Mouse (Mus musculus): ENCODE measurements at regions not wholly inside any gene's neighbourhood (a gene's known extent, or its start where the extent isn't known, plus 50 kb on each side); places are given as distances from the start of the nearest gene placed in this dataset.

DNA sequence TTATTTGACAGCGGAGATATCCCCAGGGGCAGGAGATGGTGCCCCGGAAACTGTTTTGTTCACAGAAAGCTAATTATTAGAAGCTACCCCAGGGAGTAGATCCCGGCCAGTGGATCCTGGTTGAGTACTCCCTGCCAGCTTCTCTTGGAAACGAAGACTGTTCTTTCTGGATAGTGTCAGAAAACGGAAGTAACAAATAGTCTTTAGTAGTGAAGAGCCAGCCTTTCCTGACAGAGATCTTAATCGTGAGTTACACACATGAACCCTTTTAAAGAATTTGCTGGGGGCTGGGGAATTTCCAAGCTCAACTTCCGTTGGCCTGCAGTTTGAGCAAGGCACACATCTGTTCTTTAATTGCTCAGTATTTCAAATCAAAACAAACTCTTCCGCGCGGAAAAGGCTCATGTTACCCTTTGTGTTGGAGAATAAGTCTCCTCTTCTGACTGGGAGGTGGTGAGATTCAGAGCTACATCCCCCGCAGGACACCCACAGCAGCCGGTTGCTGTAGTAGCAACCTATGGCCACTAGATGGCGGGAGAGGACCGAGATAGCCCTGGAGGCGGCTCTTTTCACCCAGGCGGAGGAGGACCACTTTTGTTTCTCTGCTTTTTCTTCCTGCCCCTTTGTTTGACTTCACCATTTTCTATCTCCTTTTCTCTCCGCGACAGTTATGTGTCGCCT lies 137.6 kb upstream of the Slc24a2 start:
- no peak for TF ChIP-seq GABPA (IDR thresholded peaks at IDR 0.05; ENCODE audit: insufficient replicate concordance, low read depth, low read length)
- TF ChIP-seq ZKSCAN1 (IDR thresholded peaks at IDR 0.05; ENCODE audit: borderline replicate concordance, low read depth, low read length) = no peak
- TF ChIP-seq EP300 (IDR thresholded peaks at IDR 0.05; ENCODE audit: low read length) = no peak
- peak; percentile 87 to 90 for TF ChIP-seq CTCF (conservative IDR thresholded peaks at IDR 0.05 in 1 of 2, IDR thresholded peaks at IDR 0.05 in 1 of 2; ENCODE audit: low read depth in 2 of 2, low read length in 2 of 2)
- no peak for TF ChIP-seq UBTF (IDR thresholded peaks at IDR 0.05; ENCODE audit: low read depth, low read length)
- TF ChIP-seq JUN (IDR thresholded peaks at IDR 0.05; ENCODE audit: insufficient read depth, low read depth, low read length) = no peak
- TF ChIP-seq MYC (IDR thresholded peaks at IDR 0.05; ENCODE audit: low read depth, low read length) = no peak
- no peak for TF ChIP-seq POLR2A (IDR thresholded peaks at IDR 0.05; ENCODE audit: low read depth, low read length)
- TF ChIP-seq ZNF384 (IDR thresholded peaks at IDR 0.05; ENCODE audit: low read depth, low read length) = no peak
